Mouse (Mus musculus) E14TG2a.4 (cell line): ENCODE measurements at regions not wholly inside any gene's neighbourhood (a gene's known extent, or its start where the extent isn't known, plus 50 kb on each side); places are given as distances from the start of the nearest gene placed in this dataset.
A peak's percentile ranks its signal among the peaks of the same experiment; 100 is the strongest.

Source experiments
- CTCF ChIP-seq: conservative IDR thresholded peaks from 2 replicates; pipeline ENCODE4 v1.5.1; 2014; ENCODE audit warnings: low read length
- NANOG ChIP-seq: IDR thresholded peaks from 2 replicates; pipeline ENCODE4 v1.6.1; 2014; ENCODE audit warnings: borderline replicate concordance, low read length, mixed read lengths
- POU5F1 ChIP-seq: IDR thresholded peaks from 2 replicates; pipeline ENCODE4 v1.6.1; 2014; ENCODE audit warnings: low read length, borderline replicate concordance

GRCm38 (mm10) chr3:101163160-101163990 is 53.3 kb upstream of the Ptgfrn start:
- no peak for TF ChIP-seq CTCF
- TF ChIP-seq POU5F1, result peak; percentile 72; the same call in 1 of the 2 replicates
- peak; percentile 69 for TF ChIP-seq NANOG
